Mouse (Mus musculus) layer of hippocampus, postnatal 25 days (tissue): ENCODE measurements around the gene Alox5. TPM values are rescaled to one million over a fixed set of nuclear protein-coding genes. Genes with fewer than 3 reads are reported as not detected.

Experiments used
- DNase-seq, 2 experiments: peaks; one replicate each; pipeline ENCODE4 v3.0.0; 2022; ENCODE audit warnings: mixed read lengths in 2 of 2, low spot score in 1 of 2; ENCODE audit errors: extremely low spot score in 1 of 2
- total RNA-seq, 2 experiments: library from RNA; stranded (reverse); gene quantifications; 2 replicates each; pipeline ENCODE4 v1.2.3; 2021

Gene Alox5
- total RNA-seq, 2 experiments from 2014 or later = 2.5 to 4.0 TPM

- DNase-seq = no peak
These were observed 72.9 kb downstream of the Alox5 start for GRCm38 (mm10) chr6:116388068-116388467.

GRCm38 (mm10) chr6:116386506-116386905 lies 74.5 kb downstream of the Alox5 start:
- no peak for DNase-seq

DNA sequence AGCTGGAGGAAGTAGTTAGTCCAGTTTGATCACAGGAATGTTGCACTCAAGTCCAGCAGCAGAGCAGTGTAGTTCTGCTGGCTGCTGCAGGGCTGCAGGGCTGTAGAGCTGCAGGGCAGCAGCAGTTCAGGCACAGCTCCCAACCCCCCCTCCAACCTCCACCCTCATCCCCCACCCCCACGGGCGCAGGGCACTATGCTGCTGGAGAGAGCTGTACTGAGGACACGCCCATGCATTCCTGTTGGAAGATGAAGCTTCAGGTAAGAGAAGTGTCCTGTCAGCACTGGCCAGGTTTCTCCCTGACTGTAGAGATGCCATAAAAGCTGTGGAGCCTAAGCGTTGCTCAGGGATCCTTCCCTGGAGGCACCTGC lies 74.9 kb downstream of the Alox5 start:
- no peak for DNase-seq

DNA sequence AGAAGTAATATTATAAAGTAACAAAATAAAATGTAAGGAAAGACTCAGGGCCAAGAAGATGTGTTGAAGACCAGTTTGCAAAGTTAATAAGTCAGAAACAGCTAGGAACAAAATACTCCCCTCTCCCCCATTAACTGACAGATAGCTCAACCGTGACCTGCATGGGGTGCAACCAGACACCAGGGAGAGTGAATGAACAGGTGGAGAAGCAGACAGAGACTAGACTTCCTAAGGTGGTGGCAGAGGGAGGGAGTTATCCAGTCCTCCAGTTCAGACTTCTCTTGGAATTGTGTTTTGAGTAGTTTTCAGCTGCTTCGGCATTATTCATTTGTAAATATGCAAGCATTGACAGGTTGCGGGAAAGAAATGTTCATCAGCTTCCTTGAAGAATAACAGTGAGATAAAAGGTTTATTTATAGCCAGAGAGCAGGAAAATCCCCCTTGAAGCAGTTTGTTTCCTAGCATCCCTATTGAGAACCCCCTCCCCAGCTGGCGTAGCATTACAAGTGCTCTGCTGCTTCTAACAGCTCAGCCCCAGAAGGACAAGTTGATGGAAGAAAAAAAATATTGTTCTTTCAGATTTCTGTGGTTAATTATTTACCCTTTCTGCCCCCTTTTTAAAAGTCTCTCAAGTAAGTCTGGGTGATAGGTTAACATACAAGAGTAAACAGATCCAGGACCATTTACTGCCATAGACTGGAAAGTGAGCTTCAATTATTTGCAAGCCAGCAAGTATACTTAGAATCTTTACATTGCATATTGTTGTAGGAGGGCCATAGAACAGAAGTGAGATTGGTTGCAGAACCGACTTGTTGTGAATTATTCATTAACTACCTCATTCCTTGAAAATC lies 75.6 kb downstream of the Alox5 start:
- no peak for DNase-seq

GRCm38 (mm10) chr6:116383582-116383981 lies 77.4 kb downstream of the Alox5 start:
- DNase-seq = no peak

DNA sequence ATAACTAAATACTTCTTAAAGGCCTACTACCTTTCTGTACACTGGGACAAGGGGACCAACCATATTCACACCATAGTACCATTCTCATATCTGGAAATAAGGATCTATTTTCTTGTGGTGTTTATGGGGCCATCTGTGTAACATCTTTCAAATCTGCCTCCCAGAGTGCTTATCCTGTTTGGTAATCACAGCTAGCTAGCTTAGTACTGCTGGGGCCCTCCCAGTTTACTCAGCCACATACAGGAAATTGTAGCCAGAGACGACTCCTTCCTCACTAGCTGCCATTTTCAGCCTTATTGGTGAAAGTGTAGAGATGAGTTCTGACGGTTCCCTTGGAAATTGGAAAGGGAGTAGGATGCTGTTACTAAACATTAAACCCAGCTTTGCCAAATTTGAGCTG lies 79.4 kb downstream of the Alox5 start:
- no peak for DNase-seq

DNA sequence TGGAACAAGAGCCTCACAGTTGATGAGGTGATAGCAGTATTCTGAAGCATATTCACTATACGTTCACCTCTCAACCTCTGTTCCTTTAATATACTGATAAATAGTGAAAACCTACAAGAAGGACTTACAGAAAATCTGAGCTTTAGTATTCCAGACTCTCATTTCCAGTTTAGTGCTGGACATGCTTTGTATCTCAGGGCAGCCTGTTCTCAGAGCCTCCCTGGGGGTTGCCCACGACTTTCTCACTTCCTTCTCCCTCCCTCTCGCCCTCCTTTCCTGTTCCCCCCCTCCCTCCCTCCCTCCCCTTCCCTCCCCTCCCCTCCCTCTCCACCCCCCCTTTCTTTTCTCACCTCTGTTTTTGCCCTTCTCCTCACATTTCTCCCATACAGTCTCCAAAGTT lies 80.8 kb downstream of the Alox5 start:
- no peak for DNase-seq

GRCm38 (mm10) chr6:116378892-116379291 lies 82.1 kb downstream of the Alox5 start:
- DNase-seq = no peak

DNA sequence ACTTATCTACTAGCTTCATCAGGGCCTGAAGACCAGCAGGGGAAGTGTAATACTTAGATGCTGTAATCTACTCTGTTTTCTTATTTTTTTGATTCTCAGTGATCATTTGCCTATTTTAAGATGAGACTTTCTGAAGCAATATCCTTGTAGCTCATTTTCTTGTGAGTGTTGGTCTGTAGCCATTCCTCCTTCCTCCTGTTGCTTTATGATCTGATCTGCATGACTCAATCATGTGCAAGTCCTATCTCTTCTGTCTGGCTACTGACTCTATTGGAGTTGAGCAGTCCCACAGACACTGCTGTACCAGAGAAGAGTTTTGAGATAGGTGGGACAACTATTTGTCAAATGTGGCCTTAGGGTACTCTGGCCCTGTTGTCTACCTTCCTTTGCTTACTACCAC lies 86.4 kb downstream of the Alox5 start:
- DNase-seq = no peak

DNA sequence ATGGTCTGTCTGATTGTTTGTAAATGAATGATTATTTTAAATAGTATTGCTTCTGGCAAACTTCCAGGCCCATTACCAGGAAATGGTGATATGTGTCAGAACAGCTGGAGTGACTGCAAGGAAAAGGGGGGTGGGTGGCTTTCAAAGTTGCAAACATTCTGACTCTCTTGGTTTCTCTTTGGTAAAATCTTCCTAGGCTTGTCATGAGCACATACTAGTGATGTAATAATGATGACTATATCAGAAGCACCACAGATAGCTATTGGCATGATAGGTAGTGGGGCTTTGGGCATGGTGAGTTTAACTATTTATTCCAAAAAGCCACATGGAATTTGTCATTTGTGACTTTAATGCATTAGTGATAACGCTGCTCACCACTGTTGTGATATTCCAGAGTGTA lies 86.8 kb downstream of the Alox5 start:
- no peak for DNase-seq

DNA sequence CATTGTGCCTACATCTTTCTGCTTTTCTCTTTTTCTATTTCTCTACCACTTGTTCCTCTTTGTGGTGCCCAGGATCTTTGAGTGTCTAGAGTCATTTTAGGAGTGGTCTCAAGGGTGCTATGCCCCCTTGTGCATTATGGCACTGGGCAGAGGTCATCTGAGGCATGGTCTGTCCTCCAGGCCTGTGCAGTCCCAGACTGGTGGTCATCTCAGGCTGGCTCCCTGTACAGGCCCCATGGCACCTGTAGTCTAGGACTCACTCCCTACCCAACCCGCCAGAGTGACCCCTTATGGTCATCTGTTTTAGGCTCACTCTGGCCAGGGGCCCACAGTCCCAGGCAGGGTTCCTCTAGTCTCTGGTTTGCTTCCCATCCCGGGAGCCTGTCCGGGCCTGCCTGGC lies 89.5 kb downstream of the Alox5 start:
- no peak for DNase-seq

GRCm38 (mm10) chr6:116370216-116370976 lies 90.6 kb downstream of the Alox5 start:
- no peak for DNase-seq

- DNase-seq = no peak
These were observed 91.2 kb downstream of the Alox5 start for GRCm38 (mm10) chr6:116369811-116370210.

DNA sequence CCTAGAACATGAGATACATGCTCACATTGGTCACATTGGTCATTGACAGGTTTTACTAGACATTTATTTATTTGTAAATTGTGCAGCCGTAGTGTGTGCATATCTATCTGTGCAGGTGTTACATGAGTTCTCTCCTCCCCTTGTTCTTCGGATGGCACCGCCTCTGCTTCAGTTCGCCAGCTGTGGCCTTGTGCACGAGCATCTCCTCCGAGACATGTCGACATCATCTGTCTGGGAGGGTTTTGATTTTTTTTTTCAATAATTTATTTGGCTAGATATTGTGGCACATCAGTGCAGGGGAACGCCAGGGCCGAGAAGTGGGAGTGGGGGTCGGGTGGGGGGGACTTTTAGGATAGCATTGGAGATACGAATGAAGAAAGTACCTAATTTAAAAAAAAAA lies 93.0 kb downstream of the Alox5 start:
- DNase-seq = no peak

DNA sequence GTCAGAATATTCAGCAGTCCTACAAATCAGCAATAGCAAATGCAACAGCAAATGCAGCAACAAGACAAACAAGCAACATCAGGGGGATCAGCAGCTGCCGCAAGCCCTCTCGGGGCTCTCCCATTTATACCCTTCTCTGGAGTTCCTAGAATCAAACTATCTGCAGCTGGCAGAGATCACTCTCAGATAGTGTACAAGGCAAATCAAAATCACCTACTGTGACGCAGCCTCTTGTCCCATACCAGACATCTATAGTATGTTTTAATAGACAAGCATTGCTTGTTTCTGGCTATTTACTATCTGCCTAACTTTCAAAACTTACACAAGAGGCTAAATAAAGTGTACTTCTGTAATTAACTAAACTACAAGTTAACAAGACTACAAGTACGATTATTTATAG lies 99.0 kb downstream of the Alox5 start:
- no peak for DNase-seq

DNA sequence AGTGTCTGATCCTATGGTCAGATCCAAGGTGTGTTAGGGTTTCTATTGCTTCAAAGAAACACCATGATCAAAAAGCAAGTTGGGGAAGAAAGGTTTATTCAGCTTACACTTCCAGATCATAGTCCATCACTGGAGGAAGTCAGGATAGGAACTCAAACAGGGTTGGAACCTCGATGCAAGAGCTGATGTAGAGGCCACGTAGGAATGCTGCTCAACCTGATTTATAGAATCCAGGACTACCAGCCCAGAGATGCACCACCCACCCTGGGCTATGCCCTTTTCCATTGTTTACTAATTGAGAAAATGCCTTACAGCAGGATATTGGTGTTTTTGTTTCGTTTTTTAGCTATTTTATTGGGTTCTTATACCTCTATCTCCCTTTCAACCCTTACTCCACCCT lies 99.5 kb downstream of the Alox5 start:
- DNase-seq = no peak

Other genes with a start within 250 kb of the Alox5 start
- gene Zfand4, start 197.0 kb downstream of the Alox5 start, total RNA-seq = 1 to 10 TPM; 6.7 to 7.2 TPM
- 10 to 100 TPM; 57.3 to 58.9 TPM for gene March8, start 123.2 kb downstream of the Alox5 start, total RNA-seq
- not detected for gene Olfr211, start 27.9 kb upstream of the Alox5 start, total RNA-seq
- gene Olfr212, start 45.3 kb upstream of the Alox5 start, total RNA-seq = not detected
- gene Olfr213, start 77.3 kb upstream of the Alox5 start, total RNA-seq = not detected
- 1 to 10 TPM; 2.6 to 2.8 TPM for gene Gm5580, start 90.0 kb upstream of the Alox5 start, total RNA-seq
- not detected for gene Olfr214, start 93.1 kb upstream of the Alox5 start, total RNA-seq
- not detected for gene Olfr215, start 123.0 kb upstream of the Alox5 start, total RNA-seq
- gene Zfp422, start 167.8 kb upstream of the Alox5 start, total RNA-seq = 10 to 100 TPM; 21.9 to 24.4 TPM
- gene Depp1, start 189.4 kb upstream of the Alox5 start, total RNA-seq = 1 to 10 TPM; 1.1 to 2.9 TPM
- gene Rassf4, start 212.8 kb upstream of the Alox5 start, total RNA-seq = 1 to 10 TPM; 2.2 to 2.8 TPM